Comparison of ENCODE assay signal across 9 mouse cellular contexts in the genomic region with DNA sequence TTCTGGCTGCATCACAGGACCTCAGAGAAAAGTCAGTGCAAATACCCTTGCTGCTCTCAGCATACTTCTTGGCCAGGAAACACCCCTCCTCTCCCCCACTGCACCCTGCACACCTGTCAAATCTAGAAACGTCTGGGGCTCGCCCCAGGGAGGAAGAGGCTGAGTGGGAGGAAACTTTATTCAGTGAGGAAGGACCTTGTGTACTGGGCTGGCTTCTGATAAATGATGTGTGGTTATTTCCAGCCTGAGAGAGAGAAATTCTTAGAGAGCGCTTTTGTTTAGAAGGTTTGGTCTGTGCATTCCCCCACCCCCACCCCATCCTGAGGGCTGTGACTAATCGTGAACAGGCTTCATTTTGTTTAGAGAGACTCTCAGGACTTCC.
DNase-seq lines count a peak whose midpoint lies in the region; ATAC-seq and TF ChIP-seq lines count a peak whose summit lies in the region.
"Had no signal": no experiment of that assay in that cellular context is flagged by ENCODE, and none has a peak within 500 bp of the region (broad histone marks: within the 10 kb centered on the region; RNA-seq: fewer than 3 reads in every experiment).

No protein-coding gene starts in this region.

- H3K27ac ChIP-seq in hindbrain, embryonic 10.5 days = peak overlapping the region; percentile 79
- H3K27ac ChIP-seq in hindbrain, embryonic 16.5 days (ENCODE audit: low read depth, low read length) = no peak overlapping the region
- H3K27ac ChIP-seq in hindbrain, postnatal 0 days = peak overlapping the region; percentile 5; the same call in 1 of the 2 replicates

- no peaks in the 10 kb centered on the region for H3K27me3 ChIP-seq in hindbrain, embryonic 10.5 days (ENCODE audit: insufficient read depth, poor library complexity, severe bottlenecking)
- H3K27me3 ChIP-seq in hindbrain, embryonic 16.5 days (replicated peaks; ENCODE audit: control insufficient read depth, insufficient read depth, low read length) = no peaks in the 10 kb centered on the region
- no peaks in the 10 kb centered on the region for H3K27me3 ChIP-seq in hindbrain, postnatal 0 days (ENCODE audit: insufficient read depth, low read length)

- no peak overlapping the region for H3K9ac ChIP-seq in hindbrain, embryonic 16.5 days (ENCODE audit: low read depth, low read length)
- H3K9ac ChIP-seq in hindbrain, postnatal 0 days (replicated peaks; ENCODE audit: low read length) = no peak overlapping the region

- no peaks in the 10 kb centered on the region for H3K9me3 ChIP-seq in hindbrain, embryonic 10.5 days
- H3K9me3 ChIP-seq in hindbrain, embryonic 16.5 days (ENCODE audit: control insufficient read depth, low read length) = no peaks in the 10 kb centered on the region
- H3K9me3 ChIP-seq in hindbrain, postnatal 0 days (ENCODE audit: low read length) = no peaks in the 10 kb centered on the region

- no peak for ATAC-seq in hindbrain, embryonic 16.5 days
- ATAC-seq in hindbrain, postnatal 0 days = peak; percentile 27; the same call in 1 of the 2 replicates

- no peak overlapping the region for H3K4me2 ChIP-seq in hindbrain, embryonic 16.5 days (ENCODE audit: low read length)
- no peak overlapping the region for H3K4me2 ChIP-seq in hindbrain, postnatal 0 days (ENCODE audit: low read depth, low read length)

- no peak for DNase-seq in hindbrain, embryonic 10.5 days (ENCODE audit: low spot score)
- DNase-seq in Muller cell, postnatal 12 days (ENCODE audit: inconsistent ontology term) = peak; percentile 94
- peak; percentile 29 for DNase-seq in hindbrain, postnatal 0 days (ENCODE audit: low spot score)
- DNase-seq in spleen, postnatal 4 days (ENCODE audit: low spot score in 2 of 2) = peak; percentile 62 to 75
- DNase-seq in adrenal gland, postnatal 36 days = no peak
- DNase-seq in natural killer cell, adult 2 months (ENCODE audit: low spot score in 2 of 2) = no peak
- DNase-seq in urinary bladder, postnatal 14 days (ENCODE audit: low spot score) = no peak
- DNase-seq: adrenal gland, adult 8-10 months had no signal

- H3K36me3 ChIP-seq in hindbrain, embryonic 10.5 days = peaks cover 31% of the 10 kb centered on the region; the same call in 1 of the 2 replicates
- no peaks in the 10 kb centered on the region for H3K36me3 ChIP-seq in hindbrain, embryonic 16.5 days (ENCODE audit: control insufficient read depth, insufficient read depth, low read length)
- H3K36me3 ChIP-seq in hindbrain, postnatal 0 days (ENCODE audit: insufficient read depth, low read length) = peaks cover 6% of the 10 kb centered on the region; the same call in 1 of the 2 replicates

- no peak for TF ChIP-seq CTCF in hindbrain, postnatal 0 days (IDR thresholded peaks at IDR 0.05; ENCODE audit: low read depth)

- 22% methylated on average over 4 of the region's 4 CpGs for WGBS in hindbrain, embryonic 10.5 days
- 13% methylated on average over 4 of the region's 4 CpGs for WGBS in hindbrain, embryonic 16.5 days
- 21% methylated on average over 4 of the region's 4 CpGs for WGBS in hindbrain, postnatal 0 days

- peaks cover 50% of the 10 kb centered on the region for H3K4me1 ChIP-seq in hindbrain, embryonic 10.5 days (replicated peaks)
- peaks cover 27% of the 10 kb centered on the region for H3K4me1 ChIP-seq in hindbrain, embryonic 16.5 days (ENCODE audit: control insufficient read depth, insufficient read depth, low read depth, low read length)
- peaks cover 26% of the 10 kb centered on the region for H3K4me1 ChIP-seq in hindbrain, postnatal 0 days (ENCODE audit: insufficient read depth, low read length)

- no peak overlapping the region for H3K4me3 ChIP-seq in hindbrain, embryonic 10.5 days
- no peak overlapping the region for H3K4me3 ChIP-seq in hindbrain, embryonic 16.5 days (ENCODE audit: low read length)
- no peak overlapping the region for H3K4me3 ChIP-seq in hindbrain, postnatal 0 days (ENCODE audit: low read length)

Comparison
In these comparisons a context has a peak if more than half of its experiments do, and no peak if none do; other contexts are left out.
1. DNase-seq: peak in Muller cell, postnatal 12 days (single experiment), hindbrain, postnatal 0 days (single experiment) and spleen, postnatal 4 days (2 of 2); none in hindbrain, embryonic 10.5 days (single experiment), adrenal gland, postnatal 36 days (0 of 2), natural killer cell, adult 2 months (0 of 2) and urinary bladder, postnatal 14 days (single experiment).